Mouse (Mus musculus): ENCODE data around the gene Muc1.

Gene Muc1

DNA sequence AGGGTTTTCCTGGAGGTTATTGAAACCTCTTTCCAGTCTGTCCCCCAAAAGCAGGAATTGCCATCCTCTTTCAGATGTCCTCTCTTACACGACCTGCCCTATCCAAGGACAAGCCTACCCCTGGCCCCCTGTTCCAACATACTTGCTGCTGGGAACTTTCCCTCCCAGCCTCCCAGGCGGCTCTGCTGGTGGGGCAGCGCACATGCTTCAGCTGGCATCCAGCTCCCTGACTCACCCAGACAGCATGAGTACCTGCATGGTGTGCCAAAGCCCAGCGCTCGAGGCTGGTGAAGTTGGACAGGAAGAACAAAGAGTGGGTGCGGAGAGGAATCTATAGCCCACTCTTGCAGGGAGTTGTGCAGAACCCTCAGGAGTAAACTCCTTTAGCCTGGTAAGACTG is 42.0 kb downstream of the Muc1 start:
- no peak for DNase-seq (ENCODE audit: low spot score)

DNA sequence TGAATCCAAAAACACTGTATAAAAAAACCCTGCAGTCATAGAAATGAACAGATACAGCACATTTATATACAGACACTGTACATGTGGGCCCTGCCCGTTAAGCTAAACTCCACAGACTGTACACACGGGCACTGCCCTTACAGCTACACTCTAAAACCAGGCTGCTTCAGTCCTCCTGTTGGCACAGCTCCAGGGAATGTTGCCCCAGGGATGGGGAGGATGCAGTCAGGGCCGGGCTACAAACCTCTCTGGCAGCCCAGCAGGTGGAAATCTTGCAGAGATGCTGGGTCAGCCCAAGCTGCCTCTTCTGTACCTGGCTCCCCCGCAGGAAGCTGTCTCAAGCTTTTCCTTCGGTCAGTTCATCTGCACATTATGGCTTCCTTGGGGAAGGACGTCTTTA is 42.9 kb downstream of the Muc1 start:
- DNase-seq (ENCODE audit: low spot score): no peak

DNA sequence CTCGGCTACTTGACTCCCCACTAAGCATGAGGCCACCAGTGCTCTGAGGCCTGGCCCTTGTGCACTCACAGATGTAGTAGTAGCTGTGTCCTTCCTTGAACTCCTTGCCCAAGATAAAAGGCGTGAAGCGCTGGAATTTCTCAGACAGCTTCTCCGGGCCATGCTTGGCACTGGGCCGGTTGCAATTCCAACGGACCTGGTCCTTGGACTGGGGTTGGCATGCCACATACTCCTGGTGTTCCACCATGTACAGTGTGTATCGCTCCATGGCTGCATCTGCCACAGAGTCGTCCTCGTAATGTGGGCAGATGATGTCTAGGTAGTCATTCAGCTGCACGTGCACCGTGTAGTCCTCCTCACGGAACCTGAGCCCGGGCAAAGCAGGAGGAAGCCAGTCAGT is 47.2 kb downstream of the Muc1 start:
- DNase-seq (ENCODE audit: low spot score): no peak

DNA sequence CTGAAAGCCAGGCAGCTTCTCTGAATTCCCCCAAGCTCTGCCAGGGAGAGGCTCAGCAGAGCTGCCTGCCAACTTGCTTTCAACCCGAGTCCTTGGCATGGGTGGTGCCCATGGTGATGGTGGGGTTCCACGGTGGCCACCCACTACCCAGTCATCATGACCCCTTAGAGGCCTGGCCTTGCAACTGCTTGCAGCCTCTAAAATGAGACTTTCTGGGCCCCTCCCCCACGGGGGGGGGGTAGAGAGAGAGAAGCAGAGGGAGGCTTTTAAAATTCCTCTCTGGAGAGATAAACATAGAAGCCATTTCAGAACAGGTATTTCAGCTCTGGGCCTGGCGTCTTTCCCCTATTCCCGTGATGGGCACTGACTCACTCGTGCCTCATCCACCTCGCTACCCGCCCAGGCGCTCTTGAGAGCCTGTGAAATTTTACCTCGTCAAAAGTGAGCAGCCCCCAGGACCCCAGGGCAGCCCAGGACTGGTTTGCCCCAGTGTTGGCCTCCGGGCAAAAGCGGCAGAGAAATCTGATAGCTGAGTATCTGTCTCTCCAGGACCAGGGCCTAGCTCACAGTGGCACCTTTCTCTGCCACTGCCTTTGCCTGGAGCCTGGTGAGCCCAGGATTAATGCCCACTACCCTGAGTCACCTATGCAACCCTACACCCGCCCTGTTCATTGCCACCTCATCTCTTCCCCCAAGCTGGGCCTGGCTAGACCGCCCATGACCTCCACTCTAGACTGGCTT is 48.6 kb downstream of the Muc1 start:
- DNase-seq (ENCODE audit: low spot score): no peak

DNA sequence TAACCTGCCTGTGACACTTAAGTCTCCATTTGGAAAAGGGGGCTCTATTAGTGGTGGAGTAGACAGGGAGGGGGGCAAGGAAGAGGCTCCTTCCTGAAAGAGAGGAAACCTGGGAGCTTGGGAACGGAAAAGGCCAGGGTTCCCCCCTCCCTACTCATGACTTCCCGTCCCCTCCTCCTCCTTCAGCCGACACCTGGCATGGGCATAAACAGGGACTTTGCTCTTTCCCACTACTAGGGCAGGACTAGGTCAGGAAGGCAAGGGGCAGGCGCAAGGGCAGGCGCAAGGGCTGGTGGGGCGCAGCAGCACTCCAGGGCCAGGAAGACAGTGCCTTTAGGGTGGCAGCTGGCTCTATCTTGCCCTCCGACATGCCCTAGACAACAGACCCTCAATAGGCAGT is 49.2 kb downstream of the Muc1 start:
- DNase-seq (ENCODE audit: low spot score): no peak

DNA sequence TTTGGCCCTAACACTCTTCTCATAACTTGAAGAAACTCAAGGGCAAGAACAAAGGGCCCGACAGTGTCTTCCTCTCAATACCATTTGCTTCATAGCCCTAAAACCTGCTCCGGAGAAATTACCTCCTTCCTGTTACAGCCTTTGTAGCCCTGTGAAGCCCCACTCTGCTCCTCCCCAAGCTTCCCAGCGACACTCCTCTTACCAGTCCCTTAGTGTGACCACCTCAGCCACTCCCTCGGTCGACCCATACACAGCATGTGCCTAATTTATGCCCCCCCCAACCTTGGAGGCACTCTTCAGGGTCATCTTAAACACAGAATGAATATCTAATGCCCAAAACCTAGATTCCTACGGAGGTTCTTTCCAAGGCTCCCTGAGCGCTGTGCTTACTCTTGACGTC is 49.8 kb downstream of the Muc1 start:
- DNase-seq (ENCODE audit: low spot score): no peak

DNA sequence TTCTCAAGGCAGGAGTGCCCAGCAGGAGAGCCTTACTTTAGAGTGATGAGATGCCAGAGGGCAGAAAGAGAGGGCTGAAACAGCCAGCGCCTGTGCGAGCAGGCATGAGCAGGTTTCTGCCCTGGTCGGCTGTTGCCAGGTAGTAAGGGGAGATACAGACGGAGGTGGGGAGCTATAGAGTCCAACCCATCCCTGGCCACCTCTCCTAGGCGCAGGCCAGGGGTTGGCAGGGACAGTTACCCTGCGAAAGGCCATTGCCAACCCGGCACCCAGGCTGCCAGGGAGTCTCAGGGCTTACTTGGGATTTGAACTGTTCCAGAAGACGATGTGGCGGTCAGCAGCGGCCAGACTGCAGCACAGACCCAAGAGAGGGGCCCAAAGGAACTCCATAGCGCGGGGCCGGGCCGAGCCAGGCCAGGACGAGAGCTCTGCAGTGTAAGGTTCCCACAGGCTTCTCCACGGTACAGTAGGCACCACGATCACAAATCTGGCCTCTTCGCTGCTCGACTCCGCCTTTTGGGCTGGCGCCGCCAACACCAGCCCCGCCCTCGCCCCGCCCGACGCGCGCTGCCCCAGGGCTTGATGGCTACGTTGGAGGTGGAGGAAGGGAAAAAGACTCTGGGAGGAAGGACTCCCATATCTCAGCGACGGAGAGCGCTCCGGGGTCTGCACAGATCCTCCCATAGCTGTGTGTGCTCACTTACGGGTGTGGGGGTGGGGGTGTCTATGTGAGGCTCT is 50.5 kb downstream of the Muc1 start:
- peak; percentile 89 for DNase-seq (ENCODE audit: low spot score)

DNA sequence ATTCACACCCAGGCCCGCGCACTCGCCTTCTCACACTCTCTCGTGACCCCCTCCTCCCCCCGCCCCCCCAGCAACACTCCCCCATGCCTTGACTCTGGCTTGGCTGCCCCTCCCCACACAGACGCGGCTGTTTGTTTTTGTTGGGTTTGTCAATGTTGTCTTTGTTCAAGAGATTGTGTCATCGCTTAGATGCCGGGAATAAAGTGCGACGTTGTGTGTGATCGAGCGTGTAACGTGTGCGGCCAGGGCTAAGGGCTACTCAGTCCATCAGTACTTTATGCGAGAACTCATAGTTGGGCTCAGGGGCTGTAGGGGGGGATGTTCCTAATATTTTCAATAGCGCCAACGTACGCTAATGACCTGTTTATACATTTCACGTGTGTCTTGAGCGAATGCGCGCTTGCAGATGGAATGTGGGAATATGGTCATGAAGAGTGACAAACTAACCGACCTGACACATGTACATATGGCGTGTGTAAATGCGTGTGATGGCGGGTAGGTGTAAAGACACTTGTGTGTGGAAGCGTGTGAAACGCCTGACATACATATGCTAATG is 51.3 kb downstream of the Muc1 start:
- peak; percentile 63 for DNase-seq (ENCODE audit: low spot score)

DNA sequence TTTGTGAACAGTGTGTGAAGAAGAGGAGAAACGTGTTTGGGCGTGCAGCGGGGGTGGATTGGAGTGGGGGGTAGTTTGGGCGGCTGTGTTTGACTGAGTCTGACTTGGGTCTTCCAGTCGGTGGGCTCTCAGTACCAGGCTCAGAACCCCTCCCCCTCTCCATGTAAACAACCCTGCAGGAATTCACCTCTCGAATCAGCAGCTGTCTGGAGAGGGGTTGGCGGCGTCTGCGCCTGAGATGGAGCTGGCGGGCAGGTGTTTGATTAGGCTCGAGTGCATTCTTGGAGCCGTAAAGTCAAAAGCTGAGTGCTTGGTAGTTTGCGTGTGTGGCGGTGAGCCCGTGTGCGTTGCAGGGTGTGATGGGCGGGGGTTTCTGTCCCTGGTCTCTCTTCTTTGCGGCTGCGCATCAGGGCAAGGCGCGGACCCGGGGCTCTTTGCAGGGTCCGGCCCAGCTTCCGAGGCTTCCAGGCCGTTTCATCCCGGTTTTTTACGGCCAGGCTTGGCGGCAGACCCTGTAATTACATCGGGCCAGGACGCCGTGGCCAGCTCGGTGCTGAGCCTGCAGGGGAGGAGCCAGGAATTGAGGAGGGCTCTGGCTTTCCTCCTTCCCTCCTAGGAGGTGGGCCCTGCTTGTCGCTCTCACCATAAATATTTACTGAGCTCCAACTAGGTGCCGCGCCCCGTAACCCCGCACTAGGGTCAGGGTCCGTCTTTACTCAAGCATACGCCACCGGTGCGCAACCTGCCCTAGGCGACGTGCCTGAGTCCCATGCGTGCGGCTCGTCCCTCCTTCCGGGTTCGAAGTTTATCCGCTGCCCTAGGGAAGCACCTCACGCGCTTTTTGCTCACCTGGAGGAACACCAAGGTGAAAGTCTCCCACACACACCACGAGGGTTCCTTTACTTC is 52.0 kb downstream of the Muc1 start, which contains the start of gene Efna1:
TSS of gene Efna1 (minus strand) at position 537 of the 906 bp plus-strand sequence.
- peak; percentile 72 for DNase-seq (ENCODE audit: low spot score)

DNA sequence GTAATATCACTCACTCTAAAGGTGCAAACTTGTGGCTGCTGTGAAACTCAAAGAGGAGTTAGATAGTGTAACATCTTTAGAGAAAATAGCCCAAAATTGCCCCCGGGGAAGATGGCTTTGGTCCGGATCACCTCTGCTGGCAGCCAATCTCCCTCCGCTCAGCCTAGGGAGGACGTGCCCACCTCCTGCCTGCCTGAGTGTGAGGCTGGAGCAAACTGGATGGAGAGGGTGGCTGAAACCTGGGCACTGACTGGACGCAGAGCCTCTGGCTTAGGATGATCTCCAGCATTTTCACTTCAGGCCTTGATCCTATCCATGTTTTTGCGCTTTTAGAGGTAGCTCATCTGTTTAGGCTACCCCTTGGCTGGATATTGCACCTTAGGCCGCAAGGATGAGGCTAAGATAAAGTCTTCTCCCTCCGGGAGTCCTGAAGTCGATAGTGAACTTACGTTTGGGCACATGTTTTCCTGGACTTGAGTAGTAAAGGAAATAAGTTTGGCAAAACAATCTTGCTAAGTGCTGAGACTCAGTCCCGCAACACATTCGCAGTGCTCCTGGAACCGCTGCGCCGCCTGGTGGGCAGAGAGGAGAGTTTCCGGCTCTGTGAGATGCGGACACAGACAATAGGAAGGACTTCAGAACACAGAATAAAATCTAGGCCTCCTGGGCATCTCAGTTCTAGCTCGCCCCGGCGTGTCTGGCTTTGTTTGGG is 52.9 kb downstream of the Muc1 start:
- DNase-seq (ENCODE audit: low spot score): peak; percentile 96

DNA sequence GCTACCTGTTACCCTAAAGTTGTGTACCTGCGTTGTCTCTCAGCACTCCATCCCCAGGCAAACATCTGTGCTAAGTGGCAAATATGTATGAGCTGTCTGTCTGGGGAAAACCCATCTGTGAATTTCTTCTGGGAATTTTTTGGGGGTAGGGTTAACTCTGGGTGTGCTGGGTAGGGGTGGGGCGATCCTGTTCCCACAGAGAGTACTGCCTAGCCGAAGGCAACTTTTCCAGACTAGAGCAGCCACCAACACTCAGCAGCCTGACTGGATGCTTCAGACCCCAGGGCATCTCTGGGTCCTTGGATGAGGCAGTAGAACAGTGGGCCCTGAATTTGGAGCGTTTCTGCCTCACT is 53.4 kb downstream of the Muc1 start:
- DNase-seq (ENCODE audit: low spot score): no peak
